Mouse (Mus musculus) cortical plate, adult 2 months (tissue): ENCODE data around the gene Oaf.

Experiments
- CTCF ChIP-seq: fragments of 200-500 bp; IDR thresholded peaks from 2 replicates; pipeline ENCODE4 v1.5.1; 2011; ENCODE audit warnings: mild to moderate bottlenecking, control low read depth, low read length; ENCODE audit not compliant: insufficient read depth; ENCODE audit errors: extremely low read depth
- POLR2A ChIP-seq: fragments of 200-500 bp; IDR thresholded peaks from 2 replicates; pipeline ENCODE4 v1.6.1; 2011; ENCODE audit warnings: mild to moderate bottlenecking, low read length, control low read depth; ENCODE audit not compliant: insufficient read depth; ENCODE audit errors: extremely low read depth

DNA sequence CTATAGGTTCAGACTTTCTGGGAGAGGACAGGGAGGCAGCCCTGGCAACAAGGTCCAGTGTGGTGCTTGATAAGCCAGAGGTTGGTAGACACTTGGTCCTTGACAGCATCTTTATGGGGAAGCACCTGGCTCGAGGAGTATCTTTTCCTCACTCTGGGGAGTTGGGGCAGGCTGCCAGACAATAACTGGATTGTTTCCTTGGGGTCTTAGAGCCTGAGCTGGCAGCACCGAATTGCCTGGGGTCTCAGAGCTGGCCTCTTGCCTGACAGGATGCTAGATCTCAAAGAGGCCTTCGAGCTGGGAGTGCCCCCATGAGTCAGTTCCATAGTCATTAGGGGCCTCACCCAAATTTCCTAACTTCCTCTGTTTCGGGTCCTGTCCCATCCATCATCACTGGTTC, 1.6 kb upstream of the Oaf start:
- TF ChIP-seq CTCF (no peak), POLR2A (no peak)
